Mouse (Mus musculus) MN1 (cell line): ENCODE measurements around the gene Asic3.

ENCODE experiments used
- DNase-seq: peaks from one replicate; pipeline ENCODE4 v3.0.0-alpha.2; 2016; ENCODE audit warnings: low spot score

Asic3 gene

DNA sequence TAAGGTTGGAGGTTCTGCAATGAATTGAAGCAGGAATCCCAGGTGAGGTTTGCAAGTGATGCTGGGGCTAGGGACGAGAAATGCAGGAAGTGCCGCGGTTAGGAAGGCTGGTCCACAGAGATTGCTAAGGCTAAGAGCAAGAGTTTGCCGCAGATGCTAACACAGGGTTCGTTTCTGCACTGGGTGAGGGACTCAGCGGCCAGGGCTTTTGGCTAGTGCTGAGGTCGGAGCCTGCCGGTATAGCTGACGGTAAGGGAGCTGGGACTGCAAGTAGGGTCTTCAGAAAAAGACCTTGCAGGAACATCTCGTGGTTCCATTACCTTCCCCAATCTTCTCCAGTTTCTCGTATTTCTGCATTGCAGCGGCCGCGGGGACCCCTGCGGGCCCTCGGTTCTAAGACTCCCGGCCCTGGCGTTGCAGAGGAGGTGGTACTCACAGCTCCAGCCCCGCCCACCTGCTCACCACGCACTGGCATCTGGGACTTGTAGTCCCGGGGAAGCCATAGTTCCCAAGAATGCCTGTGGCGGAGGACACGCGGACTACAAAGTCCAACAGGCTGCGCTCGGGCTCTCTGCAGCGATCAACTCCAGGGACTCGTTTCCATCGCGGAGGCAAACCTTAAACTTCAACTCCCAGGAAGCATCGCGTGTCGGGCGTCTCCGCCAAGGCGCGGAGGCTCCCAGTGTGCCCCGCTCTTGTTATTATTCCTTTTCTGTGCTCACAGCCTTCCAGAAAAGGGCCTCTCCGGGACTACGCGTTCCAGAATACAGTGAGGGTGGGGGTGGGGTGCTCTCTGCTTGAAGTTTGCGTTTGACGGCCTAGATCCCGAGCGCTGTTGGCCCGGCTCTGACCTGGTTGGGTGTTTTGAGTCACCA, 10.2 kb downstream of the Asic3 start, which contains the start of the genes Cdk5 and Slc4a2:
Gene Cdk5 (minus strand): TSS at position 402 of the 875 bp plus-strand sequence.
Gene Slc4a2 (plus strand): TSS at position 709 of the 875 bp plus-strand sequence.
- DNase-seq = peak; percentile 99

DNA sequence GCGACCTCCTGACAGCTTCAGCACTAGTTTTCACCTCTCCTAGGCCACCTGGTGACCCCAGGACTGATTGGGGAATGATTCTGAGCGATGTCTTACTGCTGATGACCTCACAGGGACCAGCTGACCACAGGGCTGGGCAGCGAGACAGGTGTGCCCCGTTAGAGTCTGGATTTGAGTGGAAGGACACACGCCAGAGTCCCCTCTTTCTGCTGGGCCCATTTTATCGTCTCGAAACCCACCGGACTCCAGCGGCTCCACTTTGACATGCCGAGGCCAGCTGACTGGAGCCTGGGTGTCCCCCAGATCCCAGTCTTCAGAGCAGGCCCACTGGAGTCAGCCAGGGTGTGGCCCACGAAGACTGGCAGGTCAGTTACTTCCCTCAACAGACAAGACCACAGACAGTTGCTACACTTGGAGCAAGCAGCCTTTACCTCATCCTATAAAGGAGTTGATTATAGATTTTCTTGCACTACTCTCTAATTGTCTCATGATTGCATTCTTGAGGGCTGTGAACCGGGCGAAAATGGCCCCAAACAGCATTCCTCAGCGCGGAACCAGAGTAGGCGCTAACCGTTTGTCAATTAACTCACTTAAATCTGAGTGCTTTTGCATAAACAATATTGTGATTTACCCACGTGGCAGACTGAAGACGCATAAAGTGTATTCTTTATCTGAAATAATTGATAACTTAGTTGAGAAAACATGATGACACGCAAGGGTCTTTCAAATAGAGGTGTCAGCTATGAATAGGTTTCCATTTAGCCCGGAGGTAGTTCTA, 11.0 kb downstream of the Asic3 start:
- no peak for DNase-seq

DNA sequence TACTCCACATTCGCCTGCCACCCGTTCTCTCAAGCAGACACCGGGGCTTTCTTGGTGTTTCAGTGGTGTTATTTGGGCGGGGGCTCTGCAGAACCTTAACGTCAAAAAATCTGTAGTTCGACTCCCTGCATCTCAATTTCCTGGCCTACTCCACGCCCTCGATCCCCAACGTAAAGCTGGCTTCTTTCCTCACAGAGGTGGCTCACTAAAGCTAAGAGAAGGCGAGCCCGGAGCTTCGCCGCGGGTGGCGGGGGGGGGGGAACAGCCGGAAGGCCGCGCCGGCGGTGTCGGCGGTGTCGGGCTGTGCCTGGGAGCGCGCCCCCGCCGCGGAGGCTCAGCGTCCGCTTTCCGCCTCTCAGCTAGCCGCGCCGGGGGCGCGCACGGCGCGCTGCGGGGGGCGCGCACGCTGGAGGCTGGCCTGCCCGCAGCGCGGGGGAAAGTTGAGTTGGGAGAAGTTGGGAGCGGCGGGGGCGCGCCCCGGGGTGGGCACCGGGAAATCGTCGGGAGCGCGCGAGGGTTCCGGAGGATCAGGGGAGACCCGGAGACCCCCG, 11.7 kb downstream of the Asic3 start:
- DNase-seq = peak; percentile 83

DNA sequence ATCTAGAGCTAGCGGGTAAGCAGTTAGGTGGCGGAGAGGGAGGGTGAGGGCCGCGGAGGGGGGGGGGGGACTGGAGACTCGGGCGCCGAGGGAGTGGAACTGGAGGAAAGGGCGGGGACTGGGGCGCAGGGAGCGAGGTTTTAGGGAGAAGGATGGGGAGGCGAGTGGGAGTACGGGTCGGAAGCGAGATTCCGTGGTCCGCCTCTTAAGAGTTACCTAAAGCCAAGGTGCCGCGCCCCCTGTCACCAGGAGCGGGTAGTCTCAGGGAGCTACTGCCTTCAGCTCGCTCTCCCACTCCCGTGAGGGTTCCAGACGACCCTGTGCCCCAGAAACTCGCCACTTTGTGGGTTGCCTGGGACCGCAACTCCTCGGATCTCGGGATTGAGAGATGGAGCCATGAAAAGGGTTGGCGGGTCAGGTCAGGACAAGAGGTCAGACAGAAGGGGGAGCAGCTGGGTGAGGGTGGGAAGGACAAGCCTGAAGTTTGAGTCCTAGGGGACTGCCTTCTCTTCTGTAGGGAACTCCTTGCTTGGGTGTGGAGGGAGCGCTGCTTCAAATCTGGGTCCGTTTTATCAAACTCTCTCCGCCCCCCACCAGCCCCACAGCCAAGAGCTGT, 12.3 kb downstream of the Asic3 start:
- peak; percentile 63 for DNase-seq

DNA sequence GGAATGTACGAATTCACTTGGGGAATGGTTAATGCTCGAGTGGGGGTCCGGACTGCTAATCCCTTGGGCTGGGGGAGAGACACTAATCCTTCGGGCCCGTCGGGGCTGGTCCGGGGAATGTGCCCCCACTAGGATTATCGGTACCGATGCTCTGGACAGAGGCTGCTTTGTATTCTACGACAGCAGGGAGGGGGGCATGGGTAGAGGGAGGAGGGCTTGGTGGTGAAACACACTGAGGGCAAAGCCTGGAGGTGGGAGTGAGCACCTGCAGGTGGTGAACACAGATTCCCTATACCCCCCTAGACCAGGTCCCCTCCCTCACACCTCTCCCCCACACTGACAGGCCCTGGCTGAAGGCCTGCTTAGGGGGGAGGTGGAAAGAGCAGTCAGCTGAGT, 12.8 kb downstream of the Asic3 start:
- DNase-seq = no peak

DNA sequence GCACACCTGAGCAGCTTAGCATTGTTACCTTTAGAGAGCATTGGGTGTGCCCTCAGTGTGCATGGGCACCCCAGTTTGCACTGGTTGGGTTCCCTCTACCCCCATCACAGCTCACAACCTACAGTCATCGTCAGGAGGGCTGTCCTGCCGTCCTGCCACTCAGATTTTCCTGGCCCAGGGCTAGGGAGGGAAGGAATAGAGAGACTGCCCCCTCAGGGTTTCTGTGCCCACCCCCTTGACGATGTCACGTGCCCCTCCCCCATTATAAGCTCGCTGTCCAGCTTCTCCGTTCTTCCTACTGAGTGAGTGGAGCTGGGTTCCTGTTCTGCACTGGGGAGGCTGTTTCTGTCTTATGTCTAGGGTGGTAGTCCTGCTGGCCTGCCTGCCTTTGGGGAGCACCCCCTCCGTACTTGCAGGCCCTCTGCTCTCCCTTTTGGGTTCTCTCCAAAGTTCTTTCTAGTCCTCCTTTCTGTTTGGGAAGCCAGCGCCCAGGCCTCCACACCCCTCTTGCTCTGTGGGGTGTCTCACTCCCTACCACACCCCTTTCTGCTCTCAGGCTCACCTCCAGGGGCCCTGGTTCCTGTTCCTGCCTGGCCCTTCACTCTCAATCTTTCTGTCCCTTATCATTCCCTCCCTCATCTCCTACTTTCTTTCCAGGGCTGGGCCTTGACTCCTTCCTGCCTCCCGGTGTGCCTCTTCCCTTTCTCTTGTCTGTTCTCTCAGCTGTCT, 13.5 kb downstream of the Asic3 start:
- DNase-seq = no peak

DNA sequence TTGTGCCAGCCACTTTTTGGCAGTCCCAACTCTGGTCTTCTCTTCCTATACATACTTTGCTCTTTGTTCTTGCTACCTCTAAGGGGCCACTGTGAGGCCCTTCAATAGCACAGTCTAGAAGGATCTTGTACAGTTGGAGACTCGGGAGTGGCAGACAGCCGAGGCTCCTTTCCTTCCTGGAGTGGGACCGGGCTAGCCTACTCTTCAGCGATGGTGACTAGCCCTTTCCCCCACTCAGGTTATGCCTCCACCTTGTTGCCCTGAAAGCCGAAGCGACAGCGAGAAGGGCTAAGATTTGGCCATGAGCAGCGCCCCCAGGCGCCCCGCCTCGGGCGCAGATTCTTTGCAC, 14.1 kb downstream of the Asic3 start:
- DNase-seq = no peak

DNA sequence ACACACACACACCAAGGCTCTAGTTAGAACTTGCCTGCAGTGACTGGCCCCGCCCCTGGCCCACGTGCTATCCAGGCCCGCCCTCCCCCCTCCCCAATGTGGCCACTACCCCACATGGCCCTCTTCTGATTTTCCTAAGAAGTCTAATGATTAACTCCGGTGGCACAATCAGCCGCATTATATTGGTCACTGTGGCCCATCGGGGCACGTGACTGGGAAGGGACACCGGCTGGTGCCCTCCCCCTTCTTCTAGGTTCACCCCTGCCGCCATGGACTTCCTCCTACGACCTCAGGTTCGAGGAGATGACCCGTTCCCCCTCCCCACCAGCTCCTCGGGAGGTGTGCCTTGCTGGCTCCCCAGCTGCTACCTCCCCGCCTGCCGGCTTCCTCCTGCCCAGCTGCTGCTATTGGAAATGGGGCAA, 14.8 kb downstream of the Asic3 start:
- peak; percentile 48 for DNase-seq

DNA sequence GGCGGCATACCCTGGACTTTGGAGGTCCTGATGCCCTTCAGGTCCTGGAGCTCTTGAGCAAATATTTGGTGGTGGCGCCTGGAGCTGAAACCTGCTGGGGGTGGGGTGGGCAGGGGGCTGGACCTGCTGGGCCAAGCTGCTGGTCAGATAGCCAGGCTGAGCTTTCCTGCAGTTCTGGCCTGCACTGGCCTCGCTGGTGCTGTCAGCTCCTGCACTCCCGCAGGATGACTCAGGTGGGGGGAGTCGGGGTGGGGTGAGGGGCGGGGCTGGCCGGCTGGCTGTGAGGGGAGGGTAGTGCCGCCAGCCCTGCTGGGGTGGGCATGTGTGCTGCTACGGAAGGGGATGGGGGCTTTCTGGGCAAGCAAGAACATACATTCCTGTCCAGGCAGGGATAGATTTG, 15.4 kb downstream of the Asic3 start:
- DNase-seq = peak; percentile 40

DNA sequence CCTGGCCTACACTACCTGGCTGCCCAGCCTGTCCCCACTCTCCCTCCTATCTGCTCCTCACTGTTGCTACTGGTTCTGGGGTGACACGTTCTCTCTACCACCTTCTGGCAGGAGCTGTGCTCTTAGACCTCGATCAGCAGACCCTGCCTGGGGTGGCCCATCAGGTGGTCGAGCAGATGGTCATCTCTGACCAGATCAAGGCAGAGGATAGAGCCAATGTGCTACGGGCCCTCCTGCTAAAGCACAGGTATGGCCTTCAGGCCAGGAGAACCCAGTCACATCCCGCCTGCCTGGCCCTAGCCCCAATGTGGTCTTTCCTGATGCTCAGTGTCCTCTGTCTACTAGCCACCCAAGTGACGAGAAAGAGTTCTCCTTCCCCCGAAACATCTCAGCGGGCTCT, 20.8 kb downstream of the Asic3 start:
- DNase-seq = no peak

DNA sequence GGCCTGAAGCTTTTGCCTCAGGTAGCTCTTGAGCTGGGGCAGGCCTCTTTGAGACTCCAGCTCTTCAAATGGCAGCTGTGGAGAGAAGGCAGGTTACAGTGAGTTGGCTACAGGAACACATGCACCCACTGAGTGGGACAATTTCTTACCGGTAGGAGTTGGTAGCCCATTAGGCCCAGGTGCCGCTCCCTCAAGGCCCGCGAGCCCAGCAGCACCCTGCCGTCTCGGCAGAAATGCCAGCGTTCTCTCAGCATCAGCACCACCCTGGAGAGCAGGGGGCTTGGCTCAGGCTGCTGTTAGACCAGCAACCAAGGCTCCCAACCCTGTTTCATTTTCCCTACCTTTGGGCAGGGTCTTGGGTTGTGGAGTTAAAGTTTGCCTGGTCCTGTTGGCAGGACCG, 28.0 kb downstream of the Asic3 start:
- DNase-seq = no peak

DNA sequence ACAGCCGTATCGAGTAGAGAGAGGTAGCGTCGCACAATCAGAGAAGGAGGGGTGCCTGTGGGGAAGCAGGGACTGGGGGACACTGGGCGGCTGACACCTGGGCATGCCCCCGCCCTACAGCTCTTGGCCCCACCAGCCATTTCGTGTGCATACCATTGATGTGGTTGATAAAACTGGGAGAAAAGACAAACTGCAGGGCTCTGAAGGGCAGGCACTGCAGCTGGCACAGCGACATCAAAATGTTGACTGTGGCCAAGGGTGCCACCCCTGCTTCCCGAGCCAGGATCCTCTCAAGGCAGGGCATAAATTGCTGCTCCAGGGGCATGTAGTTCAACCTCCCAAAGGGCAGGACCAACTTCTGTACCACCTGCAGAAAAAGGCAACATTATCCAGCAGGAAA, 28.8 kb downstream of the Asic3 start:
- no peak for DNase-seq

DNA sequence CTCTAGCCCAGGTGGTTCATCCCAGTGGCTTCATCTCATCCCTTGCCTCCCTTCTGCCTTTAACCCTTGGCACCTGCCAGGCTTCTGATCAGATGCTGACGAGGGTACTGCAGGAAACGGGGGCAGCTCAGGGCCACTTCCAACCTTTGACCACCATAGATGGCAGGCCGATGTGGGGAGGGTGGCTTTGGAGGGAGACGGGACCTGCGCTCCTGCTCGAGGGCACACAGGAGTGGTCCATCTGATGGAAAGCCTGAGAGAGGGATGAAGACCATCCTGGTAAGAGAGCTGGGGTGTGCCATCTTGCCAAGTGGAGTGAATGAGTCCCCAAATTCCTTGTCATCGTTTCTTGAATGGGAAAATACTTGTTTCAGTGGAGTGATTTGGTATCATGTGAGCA, 30.0 kb downstream of the Asic3 start:
- DNase-seq = no peak

DNA sequence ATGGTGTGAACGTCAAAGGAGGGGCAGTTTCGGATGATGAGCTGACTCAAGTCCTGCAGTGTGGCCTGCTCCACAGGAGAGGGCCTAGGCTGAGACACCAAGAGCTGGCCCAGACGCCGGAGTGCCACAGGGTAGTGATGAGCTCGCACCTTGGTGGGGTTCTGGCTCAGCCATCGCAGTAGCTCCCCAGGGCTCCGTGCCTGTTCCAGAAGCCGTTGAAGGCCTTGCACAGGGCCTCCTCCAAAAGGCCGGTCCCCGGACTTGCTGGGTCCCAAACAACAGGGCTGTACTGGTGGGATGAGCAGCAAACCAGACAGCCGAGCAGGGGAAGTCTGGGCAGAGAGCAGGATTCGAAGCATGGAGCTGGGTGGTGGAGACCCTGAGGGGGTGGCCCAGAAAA, 30.7 kb downstream of the Asic3 start:
- peak; percentile 30 for DNase-seq

DNA sequence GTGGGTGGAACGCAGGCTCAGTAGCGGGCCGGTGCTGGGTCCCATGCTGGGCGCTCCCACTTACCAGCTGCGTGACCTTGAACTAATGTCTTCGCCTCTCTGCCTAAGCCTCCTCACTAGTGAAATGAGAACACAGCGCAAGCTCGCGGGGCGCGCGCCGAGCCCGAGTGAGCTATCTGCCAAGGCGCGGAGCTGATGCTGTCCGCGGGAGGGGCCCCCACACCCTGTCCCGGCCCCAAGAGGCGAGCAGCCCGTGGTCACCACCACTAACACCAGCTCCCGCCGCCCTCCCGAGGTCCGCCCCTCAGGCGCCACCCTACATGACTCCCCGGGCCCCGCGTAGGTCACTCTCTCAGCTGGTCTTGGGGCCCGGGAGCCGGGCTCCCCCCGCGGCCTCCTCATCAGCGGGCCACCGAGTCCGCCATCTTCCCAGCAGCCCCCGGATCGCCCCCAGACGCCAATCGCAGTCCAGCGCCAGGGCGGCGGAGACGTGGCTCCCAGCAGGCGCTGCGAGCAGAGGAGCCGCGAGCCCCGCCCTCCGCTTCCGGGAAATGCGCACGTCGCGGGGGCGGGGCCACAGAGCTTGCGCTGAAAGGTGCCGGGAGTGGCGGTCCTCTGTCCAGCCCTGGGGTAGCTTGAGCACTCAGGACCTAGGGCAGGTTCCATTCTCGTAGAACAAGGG, 31.7 kb downstream of the Asic3 start, which contains the start of gene Fastk:
Gene Fastk (minus strand): TSS at position 542 of the 682 bp plus-strand sequence.
- peak; percentile 91 for DNase-seq

DNA sequence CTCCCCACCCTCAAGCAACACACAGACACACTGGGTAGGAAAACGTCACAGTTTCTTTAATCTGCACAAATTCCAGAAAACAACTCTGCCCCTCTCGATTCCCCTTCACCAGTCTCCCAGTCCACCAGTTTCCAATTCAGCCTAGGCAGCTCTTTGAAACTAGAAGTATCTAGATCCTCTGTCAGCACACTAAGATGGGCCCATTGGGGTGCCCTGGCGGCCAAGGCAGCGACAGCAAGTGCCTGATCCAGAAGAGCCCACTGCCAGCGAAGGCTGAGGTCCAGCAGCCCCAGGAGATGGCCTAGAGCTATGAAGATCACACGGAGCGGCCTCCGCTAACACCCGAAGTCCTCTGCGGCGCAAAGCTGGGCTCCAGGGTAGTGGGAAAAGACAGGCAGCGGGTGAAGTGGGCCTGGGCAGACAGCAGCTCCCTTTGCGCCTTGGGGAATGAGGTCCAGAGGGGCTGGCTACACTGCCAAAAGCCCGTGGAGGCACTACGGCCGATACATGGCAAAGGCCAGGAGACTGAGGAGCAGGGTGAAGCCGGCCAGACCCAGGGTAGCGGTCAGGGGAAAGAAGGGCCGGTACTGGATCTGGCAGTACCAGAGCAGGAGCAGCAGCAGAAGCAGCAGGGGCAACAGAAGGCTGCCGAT, 32.4 kb downstream of the Asic3 start:
- peak; percentile 40 for DNase-seq

DNA sequence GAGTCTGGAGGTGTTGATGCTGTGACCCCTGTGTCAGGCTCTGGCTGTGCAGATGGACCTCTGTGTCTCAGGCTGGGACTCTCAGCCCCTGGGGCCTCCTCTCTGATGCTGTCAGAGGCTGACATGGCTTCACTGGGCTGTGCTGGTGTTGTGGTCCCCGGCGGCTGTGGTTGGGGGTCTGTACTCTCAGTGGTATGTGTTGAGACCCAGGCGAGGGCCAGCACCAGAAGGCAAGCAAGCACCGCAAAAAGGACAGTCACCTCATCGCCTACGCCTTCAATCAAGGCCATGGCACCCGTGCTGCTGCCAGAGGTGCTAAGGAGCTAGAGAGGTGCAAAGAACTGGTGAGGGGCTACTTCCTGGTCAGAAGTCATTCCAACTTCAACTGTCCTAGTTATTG, 33.4 kb downstream of the Asic3 start:
- no peak for DNase-seq

DNA sequence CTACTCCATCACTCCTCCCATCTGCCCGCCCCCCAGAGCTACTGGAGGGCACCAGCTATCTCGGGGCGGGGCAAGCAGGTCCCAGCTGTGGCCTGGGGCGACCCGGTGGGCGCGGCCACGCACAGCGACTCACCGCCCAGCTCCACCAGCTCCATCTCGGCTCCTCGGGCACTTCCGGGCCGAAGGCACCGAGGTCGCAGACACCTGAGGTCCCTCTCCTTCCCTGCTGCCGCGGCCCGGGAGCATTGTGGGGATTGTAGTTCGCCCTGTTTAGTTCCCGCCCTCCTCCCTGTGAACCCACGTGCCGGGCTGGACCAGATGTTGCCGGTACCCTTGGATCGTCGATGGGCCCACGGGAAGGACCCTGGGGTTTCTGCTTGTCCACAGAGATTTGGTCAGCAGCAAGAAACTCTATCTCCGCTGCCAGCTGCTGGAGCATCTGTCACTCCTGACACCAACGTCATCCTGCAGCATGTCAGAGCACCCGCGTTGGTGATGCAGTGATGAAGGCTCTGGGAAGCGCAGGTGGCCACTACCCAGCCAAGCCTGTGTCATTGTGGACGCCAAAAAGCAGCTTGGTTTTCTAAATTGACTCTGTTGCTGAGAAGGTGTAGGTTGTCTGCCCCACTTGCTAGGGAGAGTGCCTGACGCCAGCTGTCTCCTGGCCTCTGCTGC, 34.6 kb downstream of the Asic3 start, which contains the start of gene Tmub1:
Gene Tmub1 (minus strand): TSS at position 231 of the 675 bp plus-strand sequence.
- peak; percentile 86 for DNase-seq

DNA sequence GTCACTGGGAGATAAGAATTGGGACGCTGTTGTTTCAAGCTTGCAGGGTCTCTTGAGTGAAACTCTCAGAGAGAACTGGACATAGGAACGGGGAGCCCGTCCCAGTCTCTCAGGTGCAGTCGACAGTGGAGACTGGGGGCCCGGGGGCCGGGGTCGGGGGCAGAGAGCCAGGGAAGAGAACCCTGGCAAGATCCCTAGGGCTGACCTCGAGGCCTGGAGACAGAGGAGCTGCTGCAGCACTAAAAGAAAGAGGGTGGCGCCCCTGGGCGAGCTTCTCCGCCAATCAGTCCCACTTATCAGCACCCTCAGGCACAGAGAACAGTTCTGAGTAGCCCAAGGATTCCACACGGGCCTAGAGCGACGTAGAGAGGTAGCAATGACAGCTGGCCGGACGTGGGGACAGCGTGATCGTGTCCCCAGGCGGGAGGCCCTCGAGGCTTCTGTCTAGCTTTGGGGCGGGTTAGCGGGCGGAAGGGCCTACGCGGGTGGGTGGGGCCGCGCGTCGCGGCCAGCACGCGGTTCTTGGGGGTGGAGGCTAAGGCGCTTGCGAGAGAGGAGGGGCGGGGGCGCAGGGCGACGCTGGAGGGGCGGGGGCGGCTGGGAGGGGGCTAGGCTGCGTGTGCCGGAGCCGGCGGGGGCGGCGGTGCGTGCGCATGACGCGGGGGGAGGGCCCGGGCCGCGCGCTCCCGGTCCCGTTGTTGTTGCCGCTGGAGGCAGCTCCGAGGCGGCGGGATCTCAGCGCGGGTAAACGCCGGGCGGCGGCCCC, 38.3 kb downstream of the Asic3 start:
- DNase-seq = peak; percentile 87
